Mouse (Mus musculus): ENCODE data around the gene Atad1.
"Not testable (repeated sequence)": the region's sequence is repeated elsewhere in the genome, so short reads cannot be mapped to it uniquely, and the experiment has no call there.

The Atad1 gene

DNA sequence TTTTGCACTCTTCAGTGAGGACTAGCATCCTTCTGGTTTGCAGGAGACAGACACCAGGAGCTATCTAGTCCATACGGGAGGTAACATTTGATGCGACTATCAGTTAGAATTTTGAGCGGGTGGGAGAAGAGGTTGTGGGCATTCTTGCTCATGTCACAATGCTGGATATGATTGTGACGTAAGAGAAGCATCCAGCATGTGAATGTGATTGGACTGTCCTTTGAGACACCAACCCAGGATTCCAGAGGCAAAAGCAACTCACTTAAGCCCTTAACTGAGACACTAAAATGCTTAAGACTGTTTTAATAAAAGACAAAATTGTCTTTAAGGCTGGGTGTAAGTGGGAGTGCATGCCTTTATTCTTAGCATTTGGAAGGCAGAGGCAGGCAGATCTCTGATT is at the start of gene Atad1:
Gene Atad1, minus strand, starts transcription at position 101 of the 400 bp plus-strand sequence.
- DNase-seq (ENCODE audit: low read depth, low spot score) = no peak

DNA sequence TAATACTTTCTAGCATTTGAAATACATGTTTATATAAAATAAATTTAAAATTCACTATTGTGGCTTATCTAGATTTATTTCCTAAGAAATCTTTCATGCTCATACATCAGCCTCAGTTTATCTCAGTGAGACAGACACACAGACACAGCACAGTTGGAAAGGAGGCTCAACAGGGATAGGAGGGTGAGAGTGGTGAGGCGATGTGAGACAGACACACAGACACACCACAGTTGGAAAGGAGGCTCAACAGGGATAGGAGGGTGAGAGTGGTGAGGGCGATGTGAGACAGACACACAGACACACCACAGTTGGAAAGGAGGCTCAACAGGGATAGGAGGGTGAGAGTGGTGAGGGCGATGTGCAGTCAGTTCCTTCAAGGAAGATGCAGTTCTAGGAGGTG is 48.4 kb upstream of the Atad1 start:
- DNase-seq (ENCODE audit: low read depth, low spot score) = not testable (repeated sequence)

DNA sequence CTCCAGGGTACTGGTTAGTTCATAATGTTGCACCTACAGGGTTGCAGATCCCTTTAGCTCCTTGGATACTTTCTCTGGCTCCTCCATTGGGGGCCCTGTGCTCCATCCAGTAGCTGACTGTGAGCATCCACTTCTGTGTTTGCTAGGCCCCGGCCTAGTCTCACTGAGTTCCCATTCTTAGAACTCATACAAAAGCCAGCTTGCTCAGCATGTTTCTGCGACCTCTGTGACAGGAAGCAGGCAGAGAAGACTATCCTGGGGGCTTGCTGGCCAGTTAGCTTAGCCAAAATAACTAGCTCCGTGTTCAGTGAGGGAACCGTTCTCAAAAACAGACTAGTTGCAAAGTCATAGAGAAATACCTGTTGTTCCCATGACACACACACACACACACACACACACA is 47.8 kb upstream of the Atad1 start:
- peak; percentile 8 for DNase-seq (ENCODE audit: low read depth, low spot score)

DNA sequence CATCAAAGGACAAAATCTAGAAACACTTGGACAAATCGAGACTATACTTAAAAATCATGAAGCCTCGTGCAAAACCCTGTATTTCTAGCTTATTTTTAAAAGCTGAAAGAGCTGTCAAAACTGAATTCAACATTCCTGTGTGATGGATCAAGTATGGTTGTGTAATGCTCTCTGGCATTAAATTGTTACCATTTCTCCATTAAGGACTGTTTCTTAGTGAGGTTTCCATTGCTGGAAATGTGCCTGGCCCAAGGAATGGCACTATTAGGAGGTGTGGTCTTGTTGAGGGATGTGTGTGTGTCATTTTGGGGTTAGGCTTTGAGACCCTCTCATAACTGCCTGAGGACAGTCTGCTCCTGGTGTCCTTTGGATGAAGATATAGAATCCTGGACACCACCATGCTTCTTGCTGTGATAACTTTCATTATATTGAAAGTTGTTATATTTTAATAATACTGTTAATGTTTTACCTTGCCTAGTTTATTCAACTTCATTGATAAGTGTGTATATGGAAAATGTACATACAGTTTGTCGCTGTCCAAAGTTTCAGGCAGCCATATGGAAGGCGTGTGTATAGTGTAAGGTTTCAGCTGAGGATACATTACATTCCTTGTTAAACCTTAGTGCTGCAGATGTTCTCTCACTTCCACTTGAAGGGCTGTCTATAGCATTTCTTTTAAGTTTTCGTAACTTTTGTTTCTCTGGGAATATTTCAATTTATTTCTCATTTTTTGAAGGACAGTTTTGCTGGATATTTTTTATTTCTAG is 41.9 kb upstream of the Atad1 start:
- no peak for DNase-seq (ENCODE audit: low read depth, low spot score)

DNA sequence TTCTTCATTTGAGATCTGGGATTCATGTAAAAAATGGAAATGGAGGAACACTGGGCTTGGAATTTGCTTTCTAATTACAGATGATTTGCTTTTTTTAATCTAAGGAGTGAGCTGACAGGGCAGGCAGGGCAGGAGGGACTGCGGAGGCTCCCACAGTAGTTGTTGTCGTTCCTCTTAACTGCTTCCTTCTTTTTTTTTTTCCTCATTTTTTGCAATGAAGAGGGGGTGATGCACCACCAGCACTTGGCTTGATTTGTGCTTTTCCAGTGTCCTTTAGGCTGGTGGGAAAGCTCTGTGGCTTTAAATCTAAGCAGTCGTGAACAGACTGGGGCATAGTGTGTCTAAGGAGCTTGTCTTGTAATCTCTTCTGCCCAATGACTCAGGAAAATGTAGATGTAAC is 39.5 kb upstream of the Atad1 start:
- DNase-seq (ENCODE audit: low read depth, low spot score) = no peak

DNA sequence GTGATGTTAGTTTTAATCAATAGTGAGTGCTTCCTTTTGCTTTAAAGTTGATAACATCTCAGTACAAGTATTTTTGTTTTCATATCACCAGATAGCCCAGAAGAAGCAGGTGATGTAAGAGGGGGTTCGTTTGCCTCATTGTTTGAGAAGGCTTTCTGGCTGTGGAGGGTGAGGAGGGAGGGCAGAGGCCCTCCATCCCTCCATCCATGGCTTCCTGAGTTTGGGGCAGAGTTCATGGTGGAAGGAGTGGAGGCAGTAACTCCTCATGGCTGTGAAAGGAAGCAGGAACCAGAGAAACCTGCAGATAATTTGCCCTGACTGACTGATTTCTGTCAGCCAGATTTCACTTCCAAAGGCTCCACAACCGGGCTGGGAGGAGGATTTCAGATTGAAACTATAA is 38.8 kb upstream of the Atad1 start:
- no peak for DNase-seq (ENCODE audit: low read depth, low spot score)

DNA sequence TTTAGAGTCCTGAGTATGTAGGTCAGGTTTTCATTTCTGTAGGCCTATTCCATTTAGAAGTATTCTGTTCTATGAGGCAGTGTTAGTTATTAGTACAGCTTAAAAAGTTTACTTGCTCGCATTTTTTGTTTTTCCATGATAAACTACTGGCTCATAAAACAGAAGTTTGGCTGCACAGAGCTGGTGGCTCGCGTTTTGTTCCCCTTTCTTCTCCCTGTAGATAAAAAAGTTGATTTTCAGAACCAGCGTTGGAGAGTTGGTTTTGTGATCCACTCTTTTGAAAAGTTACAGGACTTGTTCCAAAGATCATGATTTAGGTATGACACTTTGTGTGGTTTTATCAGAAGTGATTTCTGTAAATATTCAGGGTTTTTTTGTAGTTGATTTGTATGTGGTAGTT is 22.9 kb upstream of the Atad1 start:
- DNase-seq (ENCODE audit: low read depth, low spot score) = no peak

DNA sequence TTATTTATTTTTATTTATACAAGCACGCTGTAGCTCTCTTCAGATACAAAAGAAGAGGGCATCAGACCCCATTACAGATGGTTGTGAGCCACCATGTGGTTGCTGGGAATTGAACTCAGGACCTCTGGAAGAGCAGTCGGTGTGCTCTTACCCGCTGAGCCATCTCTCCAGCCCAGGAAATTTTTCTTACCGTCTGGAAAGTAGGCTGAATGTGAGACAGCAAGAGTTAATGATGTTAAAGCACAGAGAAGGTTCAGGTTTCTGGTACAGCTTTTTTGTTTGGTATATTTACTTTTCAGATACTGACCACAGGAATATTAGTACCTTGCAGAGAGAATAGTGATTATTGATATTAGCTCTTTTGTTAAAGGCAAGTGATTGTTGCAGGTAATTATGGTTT is 21.6 kb upstream of the Atad1 start:
- no peak for DNase-seq (ENCODE audit: low read depth, low spot score)

DNA sequence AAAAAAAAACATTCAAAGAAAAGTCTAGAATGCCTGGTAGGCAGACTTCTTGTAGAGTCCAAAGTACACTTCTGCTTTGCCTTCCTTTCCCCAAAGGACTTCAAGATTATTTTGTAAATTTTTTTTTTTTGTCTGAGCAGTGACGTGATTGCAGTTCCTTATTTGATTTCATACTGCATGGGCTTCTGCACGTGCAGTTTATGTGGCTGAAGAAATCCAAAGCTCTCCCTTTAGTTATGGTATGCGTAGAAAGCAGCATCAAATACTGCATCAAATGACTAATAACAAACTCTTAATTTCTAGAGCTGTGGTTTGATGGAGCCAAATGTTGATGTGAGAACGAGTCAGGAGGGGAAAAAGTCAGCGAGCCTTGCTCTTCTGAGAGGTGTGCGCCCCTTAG is 20.9 kb upstream of the Atad1 start:
- DNase-seq (ENCODE audit: low read depth, low spot score) = no peak

DNA sequence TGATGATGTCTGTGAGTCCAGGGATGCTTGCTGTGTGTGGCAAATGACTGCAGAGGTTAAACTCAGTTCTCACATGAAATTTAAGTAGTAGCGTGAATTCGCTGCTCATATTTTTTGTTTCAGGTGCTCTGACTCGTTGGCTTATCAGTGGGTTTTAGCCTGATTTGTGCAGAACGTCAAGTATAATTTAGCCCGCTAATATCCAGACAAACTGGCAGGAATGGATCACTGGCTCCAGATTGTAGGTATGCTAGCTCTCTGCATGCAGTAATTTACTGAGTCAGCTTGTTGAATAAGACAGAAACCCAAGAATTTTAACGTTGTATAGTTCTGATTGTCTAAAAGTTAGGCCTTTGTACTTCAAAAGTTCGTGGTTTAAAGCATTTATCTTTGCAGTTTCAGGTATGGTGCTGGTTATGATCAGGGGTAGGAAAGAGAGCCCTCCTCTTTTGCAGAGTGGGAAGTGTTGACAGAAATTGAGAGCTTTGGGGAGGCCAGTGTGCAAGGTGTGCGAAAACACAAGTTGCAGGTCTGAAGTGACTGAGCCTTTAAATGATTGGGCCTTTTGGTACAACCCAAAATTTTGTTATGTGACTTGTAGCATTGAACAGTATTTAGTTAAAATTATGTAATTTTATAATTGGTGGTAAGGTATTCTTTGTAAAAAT is 19.9 kb upstream of the Atad1 start:
- DNase-seq (ENCODE audit: low read depth, low spot score) = no peak

DNA sequence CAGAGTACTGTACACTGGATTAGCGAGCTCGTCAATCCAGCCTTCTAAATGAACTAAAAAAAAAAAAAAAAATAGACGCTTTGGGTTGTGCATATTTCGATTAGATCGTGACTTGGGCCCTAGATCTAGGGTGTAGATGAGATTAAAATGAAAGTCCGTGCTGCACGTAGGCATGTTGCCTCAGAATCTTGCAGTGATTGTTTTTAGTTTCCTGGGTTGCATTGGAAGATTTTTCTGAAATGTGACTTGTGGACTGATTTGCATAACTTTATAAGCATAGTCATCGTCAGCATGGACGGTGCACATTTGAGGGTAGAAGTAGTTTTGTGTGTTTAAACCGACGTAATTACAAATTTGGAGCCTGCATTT is 19.2 kb upstream of the Atad1 start:
- DNase-seq (ENCODE audit: low read depth, low spot score) = peak; percentile 29

DNA sequence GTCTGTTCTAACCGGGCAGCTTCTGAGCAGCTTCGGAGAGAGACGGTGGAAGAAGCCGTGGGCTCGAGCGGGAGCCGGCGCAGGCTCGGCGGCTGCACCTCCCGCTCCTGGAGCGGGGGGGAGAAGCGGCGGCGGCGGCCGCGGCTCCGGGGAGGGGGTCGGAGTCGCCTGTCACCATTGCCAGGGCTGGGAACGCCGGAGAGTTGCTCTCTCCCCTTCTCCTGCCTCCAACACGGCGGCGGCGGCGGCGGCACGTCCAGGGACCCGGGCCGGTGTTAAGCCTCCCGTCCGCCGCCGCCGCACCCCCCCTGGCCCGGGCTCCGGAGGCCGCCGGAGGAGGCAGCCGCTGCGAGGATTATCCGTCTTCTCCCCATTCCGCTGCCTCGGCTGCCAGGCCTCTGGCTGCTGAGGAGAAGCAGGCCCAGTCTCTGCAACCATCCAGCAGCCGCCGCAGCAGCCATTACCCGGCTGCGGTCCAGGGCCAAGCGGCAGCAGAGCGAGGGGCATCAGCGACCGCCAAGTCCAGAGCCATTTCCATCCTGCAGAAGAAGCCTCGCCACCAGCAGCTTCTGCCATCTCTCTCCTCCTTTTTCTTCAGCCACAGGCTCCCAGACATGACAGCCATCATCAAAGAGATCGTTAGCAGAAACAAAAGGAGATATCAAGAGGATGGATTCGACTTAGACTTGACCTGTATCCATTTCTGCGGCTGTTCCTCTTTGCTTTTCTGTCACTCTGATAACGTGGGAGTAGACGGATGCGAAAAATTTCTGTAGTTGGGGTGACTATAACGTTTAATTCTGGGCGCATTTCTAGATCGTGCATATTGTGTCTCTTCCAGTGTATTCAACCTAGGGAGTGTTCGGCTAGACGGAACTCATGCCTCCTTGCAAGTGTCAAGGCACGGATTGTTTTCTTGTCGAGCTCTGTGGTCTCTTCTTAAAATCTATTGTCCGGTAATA is 18.5 kb upstream of the Atad1 start:
- peak; percentile 60 for DNase-seq (ENCODE audit: low read depth, low spot score)

DNA sequence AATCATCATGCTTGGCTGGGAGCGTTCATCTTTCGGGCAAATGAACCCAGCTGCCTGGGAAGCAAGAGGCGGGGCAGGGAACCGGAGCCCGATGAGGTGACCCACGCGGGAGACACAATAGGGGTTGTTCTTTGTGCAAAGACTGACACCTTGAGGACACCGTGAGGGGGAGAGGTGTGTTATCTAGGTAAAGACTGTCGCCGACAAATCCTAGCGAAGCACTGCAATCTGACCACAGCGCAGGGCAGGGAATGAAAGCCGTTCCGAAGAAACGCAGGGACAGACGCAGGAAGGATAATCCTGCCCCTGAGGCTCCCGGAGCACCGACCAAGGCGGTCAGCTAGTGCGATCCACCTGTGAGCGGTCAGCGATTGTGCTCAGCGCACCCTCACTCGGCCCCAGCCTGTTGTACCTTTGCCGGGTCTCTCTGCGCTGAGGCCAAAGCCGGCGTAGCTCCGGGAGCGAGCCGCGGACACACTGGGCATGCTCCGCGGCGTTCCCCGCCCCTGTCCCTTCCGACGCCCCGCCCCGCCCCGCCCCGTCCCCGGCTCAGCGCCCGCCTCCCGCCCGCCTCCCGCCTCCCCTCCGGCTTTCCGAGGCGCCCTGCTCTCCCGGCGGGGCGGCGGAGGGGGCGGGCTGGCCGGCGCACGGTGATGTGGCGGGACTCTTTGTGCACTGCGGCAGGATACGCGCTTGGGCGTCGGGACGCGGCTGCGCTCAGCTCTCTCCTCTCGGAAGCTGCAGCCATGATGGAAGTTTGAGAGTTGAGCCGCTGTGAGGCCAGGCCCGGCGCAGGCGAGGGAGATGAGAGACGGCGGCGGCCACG is 17.5 kb upstream of the Atad1 start, which contains the start of gene Pten:
Gene Pten, plus strand, starts transcription at position 598 of the 826 bp plus-strand sequence.
- DNase-seq (ENCODE audit: low read depth, low spot score) = peak; percentile 97

DNA sequence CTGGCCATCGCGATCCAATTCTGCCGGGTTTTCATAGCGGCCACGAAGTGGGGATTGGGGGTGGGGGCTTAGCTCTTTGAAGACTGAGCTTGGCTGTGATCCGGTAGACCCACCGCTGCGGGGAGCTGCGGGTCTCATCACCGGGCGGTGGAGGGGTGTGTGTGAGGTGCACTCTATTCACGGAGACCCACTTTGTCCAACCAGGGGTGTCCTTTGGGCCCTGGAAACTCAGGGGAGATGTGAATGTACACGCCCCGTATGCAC is 17.0 kb upstream of the Atad1 start:
- DNase-seq (ENCODE audit: low read depth, low spot score) = peak; percentile 77

DNA sequence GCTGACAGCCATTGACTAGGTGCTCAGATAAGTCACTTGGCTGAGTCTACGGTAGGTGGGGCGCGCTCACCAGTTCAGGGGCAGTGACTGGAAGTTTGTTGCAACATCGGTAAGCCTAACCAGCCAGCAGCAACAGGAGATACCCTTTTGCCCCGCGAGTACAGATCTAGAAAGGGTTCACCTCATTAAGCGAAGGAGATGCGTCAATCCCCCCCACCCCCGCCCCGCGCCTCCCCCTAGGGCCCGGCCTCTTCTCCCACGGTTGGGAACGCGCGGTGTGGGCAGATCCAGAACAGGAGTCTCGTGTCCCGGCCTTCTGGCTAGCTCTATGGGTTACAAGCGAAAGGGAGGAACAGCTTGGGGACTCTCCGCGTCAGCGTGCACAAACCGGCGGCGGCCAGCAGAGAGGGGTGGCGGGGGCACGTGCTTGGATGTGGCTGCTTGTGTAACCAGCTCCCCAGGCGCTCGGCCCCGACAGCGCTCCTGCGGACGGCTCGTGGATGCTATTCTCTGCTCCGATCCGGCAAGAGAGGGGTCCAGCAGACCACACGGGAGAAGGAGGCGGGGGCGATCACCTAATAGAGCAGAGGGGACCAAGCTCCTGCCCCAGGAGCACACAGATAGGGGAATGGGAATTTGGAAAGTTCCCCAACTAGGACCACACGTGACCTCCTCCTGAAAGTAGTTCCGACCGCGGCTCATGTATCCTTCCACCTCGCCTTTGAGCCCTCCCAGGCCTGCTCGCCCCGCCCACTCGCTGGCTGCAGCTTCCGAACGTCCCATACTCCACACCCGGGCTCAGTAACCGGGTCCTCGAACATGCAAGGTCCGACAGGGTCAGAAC is 16.4 kb upstream of the Atad1 start:
- peak; percentile 96 for DNase-seq (ENCODE audit: low read depth, low spot score)

DNA sequence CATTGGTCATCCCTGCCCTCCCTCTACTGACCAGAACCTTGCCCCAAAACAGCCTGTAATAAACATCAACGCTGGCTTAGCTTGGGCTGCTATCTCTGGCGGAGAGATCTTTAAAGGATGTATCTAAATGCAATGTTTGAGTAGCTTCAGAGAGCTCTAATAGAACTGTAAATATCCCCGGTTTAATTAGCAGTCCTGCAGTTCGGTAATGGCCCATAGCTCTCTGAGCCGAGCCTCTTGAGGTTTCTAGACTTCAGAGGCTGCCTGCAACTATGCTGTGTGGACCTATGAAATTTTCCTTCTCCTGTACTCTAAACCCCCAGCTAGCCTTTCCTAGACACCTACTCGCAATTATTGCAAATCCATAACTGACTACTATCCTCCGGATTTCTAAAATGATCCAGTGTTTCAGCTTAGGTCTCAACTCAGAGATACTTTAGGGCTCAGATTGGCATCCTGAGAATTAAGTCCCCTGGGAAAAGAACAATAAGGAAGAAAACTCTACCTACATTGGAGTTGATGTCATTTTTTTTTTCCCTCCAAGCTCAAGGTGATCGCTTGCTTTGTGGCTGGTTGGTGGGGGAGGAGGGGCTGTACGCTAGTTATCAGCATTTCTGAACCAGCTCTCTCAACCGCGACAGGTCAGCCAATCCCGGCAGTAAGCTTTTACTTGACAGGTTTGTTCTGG is 15.7 kb upstream of the Atad1 start:
- peak; percentile 9 for DNase-seq (ENCODE audit: low read depth, low spot score)

DNA sequence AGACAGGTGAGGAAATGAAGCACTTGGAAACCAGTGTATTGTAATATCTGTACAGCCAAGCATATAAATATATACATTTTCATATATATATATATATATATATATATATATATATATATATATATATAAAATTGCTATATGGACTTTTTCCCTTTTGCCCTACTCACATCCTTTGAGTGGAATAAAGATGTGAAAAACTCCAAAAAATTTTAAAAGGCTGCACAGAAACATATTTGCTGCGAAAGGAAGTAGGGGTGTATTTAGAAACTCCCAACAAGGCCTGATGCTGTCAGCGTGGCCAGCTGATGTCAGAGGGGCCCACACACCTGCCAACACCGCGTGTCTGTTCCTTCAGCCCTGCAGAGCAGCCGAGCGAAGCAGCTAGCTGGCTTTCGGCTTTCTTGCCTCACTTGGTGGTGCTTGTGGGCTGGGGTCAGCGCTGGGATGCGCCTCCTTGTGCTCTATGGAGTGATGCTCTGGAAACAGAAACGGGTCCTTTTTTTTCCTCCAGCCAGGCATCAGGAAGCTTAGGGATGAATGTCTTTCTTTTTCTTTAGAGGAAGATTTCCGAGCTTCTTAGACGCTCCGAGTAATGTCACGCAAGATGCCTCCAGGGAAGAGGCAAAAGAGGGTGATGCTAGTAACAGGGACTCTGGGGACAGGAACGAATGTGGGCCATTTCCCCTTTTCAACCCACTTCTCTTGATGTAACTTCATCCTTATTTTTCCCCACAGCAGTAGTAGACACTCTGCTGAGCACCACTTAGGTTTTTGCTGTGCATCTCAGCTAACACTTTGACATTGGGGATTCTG is 14.8 kb upstream of the Atad1 start:
- DNase-seq (ENCODE audit: low read depth, low spot score) = peak; percentile 16

DNA sequence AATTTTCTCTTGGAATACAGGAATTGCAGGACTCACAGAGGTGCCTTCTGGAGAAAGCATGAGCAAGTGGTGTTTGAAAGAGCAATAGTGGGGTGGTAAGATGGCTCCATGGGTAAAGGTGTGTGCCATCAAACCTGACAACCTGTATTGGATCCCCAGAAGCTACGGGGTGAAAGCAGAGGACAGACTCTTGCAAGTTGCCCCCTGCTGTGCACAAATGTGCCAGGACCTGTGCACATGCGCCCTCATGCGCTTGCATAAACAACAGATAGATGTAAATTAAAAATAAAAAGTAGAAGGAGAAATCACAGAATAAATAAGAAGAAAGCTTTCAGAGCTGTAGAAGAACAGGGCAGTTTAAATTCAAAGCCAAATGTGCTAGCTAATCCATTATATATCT is 13.8 kb upstream of the Atad1 start:
- DNase-seq (ENCODE audit: low read depth, low spot score) = no peak

DNA sequence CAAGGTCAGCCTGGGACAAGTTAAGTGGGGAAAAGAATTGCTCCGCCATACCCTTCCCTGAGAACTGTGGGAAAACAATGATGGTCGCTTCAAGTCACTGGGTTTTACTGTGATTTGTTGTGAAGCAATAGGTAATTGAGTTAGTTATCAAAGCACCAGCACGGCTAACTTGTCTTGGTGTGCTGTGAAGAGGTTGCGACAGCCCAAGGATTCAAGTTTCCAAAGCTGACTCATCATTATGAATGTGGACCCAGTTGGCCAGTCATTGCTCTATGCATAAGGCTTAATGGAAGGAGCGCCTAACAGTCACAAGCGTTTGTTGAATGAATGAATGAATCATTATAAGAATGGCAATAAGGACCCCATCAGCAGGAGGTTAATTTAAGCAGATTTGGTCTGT is 12.8 kb upstream of the Atad1 start:
- no peak for DNase-seq (ENCODE audit: low read depth, low spot score)
